Mouse (Mus musculus): ENCODE measurements at regions not wholly inside any gene's neighbourhood (a gene's known extent, or its start where the extent isn't known, plus 50 kb on each side); places are given as distances from the start of the nearest gene placed in this dataset.

DNA sequence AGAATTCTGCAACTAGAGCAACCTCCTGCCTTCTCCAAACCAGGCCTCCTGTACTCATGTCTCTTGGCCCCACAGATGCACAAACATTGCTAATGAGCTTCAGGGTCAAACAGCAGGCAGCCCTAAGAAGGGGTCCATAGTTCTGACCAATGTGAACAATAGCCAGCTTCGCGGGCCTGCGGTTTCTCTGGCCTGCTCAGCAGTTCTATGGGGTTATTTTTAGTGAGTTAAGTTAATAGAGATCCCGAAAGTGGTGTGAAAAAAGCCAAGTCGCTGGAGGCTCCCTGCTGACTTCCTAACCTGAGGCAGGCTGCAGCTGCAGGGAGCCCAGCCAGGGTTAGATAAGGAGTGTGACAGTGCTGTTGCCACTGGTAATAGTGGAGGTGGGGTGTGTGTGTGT is 106.6 kb downstream of the Pdcd6ip start:
- DNase-seq (ENCODE audit: low read depth) = no peak

DNA sequence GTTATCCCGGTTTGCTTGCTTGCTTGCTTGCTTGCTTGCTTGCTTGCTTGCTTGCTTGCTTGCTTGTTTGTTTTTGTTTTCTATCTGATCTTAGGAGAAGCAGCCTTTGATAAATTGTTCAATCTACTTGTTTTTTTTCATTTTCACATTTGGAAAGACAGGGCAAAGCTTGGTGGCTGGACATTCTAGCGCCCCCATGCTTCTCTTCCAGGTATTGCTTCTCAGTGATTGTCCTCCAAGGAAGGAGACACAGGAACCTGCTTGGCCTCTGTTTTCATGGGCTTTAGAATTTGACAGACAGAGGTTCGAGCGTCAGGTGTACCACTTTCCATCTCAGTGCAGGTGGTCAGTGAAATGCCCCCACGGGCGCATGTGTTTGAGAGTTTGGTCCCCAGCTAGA is 120.8 kb downstream of the Pdcd6ip start:
- peak; percentile 5 for DNase-seq (ENCODE audit: low read depth)

DNA sequence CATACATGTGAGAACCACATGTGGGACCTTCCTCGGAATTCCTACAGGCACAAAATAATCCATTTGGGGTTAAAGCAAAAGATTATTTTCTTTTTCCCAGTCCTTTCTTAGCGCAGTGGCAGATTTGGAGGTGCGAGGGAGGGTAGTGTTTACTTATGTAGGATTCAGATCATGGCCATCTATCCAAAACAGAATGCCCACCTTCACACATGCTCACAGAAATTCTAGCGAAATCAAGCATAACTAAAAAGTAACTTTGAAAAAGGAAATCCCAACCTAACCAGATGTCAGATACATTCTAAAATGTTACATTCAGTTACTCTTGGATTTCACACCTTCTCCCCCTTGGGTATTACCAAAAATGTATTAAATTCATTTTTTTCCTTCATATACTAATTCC is 121.6 kb downstream of the Pdcd6ip start:
- no peak for DNase-seq (ENCODE audit: low read depth)

DNA sequence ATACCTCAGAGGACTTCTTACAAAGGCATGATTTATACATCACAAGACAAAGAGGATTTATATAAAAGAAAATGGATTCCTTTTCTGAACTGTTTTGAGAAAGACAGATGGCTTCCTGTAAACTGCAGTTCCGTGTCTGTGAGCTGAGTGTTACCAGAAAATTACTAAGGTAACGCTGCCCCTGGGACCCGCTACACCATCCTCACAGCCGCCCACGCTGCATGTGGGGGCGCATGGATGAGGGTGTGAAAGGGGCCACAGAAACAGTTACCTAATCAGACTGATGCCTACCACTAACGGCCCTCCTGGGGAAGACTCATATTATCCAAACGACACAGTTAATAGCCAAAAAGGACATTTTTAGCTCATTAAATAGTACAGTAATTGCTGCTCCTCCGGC is 129.8 kb downstream of the Pdcd6ip start:
- no peak for DNase-seq (ENCODE audit: low read depth)

DNA sequence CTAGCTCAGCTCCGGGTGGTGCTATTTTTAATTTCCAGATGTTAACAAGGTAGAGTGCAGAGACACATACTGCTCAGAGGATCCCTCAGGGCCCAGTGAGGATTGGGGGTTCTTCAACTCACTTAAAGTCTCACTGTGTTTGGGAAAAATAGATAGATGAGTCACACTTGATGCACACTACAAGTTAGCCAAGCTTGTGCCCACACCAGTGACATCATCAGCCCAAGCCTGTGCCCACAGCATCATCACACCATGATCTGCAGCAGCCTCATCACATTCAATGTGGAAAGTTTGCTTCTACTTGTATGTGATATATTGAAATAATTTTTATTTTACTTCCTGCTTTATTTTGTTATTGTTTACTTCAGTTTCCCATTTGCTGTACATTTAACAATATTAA is 139.2 kb downstream of the Pdcd6ip start:
- DNase-seq (ENCODE audit: low read depth) = no peak

DNA sequence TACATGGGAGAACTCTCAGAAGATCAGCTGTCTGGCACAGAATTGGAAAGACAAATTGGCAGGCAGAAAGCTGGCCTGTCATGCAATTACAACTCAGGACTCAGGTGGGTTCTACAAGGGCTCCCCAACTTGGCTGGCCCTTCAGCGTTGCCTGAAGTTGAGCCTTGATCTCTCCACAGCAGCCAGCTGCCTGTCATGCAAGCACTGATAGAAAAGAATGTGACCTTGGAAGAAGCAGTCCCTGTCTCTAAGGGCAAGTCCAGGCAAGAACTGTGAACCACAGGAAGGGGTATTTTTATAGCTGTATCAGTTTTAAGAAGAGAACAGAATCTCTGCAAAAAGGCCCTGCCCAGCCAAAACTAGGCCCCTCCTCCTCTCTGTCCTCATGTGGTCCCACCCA is 140.4 kb downstream of the Pdcd6ip start:
- DNase-seq (ENCODE audit: low read depth) = no peak

DNA sequence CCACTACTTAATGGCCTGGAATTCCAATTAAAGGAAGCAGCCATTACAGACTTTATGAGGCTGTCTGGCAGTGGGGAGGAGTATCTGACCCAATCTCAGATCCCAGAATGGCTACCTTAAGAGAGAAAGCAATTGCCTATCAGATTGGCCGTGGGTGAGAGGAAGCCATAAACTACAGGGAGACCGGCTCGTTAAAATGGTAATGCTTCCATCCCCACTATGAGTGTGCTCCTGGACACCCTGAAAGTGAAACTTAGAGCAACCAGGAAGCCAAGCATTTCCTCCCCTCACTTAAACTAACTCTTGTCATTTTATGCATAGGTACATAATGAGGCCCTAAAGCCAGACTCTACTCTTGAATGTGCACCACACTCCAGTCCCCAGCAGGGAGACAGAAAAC is 141.4 kb downstream of the Pdcd6ip start:
- DNase-seq (ENCODE audit: low read depth) = no peak

DNA sequence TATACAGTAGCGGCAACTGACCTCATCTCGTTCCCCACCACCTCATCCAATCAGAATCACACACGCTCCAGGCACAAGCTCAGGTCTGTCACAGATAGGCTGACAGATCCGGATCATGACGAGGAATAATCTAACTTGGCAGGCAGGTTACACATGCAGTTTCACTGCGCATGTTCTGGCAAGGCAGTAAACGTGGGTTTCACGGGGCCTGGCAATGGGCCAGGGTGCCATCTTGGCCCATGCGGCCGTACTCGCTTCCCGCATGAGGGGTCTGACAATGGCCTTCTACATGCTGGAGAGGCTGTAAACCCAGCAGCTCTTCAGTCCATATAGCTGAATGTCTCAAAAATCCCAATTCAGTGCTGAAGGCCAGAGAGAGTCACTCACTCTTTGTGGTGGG is 154.1 kb downstream of the Pdcd6ip start:
- DNase-seq (ENCODE audit: low read depth) = no peak

DNA sequence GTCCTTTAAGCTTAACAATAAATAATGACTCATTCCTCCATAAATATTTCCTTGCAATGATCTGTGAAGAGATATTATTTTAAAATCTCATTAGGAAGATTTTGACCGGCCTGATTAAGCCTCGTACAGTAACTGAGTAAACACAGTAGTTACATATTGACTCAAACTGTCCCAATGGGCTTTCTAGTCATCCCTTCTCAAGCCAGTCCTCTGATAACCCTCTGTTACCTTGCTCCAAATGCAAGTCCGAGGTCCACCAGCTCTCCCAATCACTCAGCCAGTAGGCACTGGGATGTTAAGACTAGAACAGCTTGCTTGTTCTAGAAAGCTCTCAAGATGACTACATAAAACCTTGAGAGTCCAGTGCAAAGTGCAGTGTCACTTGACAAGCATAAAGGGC is 160.6 kb downstream of the Pdcd6ip start:
- DNase-seq (ENCODE audit: low read depth) = no peak

DNA sequence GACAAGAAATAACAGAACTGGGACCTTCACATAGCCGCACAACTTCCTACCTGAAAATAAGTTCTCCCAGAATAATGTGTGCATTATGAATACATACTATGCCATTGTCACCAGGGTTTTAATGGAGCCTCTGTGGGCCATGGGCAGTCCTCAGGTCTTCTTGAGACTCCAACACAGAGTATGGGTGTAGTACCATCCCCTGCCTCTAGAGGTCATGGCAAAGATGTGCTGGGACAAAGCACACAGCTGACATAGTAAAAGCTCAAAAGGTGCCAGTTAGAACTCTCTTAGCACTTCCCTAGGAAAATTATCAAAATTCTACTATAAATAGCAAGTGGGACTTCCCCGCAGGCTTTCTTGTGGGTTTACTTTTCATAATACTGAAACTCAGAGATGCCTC is 179.5 kb downstream of the Pdcd6ip start:
- peak; percentile 61 for DNase-seq (ENCODE audit: low read depth)

DNA sequence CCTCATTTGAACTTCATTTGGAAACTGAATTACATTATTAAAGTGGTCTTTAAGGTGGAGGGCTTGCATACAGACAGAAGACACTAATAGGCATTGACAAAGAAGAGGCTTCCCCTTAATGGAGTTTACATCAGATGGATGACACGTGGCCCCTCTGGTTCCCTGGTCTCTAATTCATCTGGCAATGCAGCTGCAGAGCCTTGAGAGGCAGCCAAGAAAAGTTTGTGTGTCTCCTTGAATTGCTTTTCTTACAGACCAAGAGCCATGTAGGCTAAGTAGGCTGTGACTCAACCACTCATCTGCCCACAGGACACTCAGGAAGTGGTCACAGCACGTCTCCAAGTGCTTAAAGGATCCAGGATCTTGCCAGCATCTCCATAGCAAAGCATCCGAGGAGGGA is 183.8 kb downstream of the Pdcd6ip start:
- DNase-seq (ENCODE audit: low read depth) = no peak

DNA sequence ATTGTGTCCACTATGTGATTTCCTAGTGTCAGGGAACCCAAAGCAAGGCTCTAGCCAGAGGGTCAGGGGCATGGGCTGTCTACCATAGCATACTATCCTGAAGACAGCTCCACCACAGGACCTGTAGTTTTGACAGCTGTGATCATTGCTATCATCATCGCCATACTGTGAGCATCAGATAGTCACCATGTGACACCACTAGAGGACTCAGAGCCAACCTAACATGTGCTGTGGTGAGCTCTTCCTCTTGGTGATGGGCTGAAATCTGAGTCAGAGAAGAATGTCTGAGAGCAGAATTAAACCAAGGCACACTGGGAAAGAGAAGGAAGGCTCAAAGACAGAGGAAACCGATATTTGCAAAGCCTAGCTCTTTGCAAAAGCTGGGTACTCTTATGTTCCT is 184.9 kb downstream of the Pdcd6ip start:
- no peak for DNase-seq (ENCODE audit: low read depth)

DNA sequence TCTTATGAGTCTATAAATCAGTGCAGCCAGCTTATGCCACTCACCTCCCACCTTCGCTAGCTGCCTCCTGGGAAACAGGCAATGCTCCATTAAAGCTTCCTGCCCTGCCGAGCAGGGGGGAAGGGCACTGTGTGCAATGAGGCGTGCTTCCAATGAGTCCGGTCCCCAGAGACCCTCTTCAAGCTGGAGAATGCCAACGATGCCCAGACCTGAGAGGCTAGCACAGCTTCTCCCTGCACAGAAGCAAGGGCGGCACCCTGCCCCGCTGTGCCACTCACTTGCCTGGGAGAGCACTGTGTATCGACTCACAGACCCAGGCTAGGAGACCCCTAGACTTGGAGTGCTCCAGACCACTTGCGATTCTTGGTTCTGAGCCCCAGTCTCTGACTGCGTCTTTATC is 188.3 kb downstream of the Pdcd6ip start:
- DNase-seq (ENCODE audit: low read depth) = no peak

DNA sequence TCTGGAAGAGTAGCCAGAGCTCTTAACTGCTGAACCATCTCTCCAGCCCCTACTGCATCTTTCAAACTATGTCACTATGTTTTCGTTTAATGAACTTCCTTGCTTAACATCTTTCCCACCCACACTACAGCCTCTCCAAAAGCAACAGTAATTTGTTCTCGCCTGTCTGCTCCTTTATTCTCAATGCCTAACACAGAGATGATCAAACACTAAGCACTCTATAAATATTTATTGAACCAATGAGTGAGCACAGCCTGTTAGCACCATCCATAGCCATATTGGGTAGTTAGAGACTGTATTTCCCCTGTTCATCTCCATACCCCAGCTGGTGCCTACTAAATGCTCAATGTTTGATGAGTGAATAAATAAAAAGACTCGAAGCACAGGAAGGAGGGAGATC is 189.6 kb downstream of the Pdcd6ip start:
- DNase-seq (ENCODE audit: low read depth) = no peak

DNA sequence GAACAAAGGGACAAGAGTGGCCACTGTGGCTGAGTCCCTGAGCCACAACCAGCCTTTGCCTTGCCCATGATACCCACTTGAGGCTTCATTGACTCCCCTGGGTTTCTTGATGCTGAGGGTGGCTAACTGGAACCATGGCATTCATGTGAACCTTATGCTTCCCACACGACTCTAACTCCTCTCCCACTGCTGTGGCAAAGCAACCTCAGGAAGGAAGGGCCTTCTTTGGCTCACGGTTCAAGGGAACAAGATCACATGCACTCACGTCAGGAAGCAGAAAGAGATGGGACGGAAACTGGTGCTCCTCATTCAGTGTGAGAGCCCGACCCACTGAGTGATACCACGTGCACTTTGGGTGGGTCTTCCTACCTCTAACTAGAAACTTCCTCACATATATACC is 190.3 kb downstream of the Pdcd6ip start:
- no peak for DNase-seq (ENCODE audit: low read depth)

DNA sequence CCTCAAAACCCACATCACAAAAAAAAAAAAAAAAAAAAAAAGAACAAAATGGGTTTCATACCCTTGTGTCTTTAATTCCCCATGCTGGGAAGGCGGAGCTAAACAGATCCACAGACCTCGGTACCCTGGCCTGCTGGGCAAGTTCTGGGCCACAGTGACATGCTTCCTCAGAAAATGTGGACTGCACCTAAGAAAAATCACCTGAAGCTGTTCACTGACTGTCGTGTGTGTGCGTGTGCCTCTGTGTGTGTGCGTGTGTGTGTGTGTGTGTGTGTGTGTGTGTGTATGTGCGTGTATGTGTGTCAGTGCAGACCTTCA is 192.4 kb downstream of the Pdcd6ip start:
- DNase-seq (ENCODE audit: low read depth) = no peak

DNA sequence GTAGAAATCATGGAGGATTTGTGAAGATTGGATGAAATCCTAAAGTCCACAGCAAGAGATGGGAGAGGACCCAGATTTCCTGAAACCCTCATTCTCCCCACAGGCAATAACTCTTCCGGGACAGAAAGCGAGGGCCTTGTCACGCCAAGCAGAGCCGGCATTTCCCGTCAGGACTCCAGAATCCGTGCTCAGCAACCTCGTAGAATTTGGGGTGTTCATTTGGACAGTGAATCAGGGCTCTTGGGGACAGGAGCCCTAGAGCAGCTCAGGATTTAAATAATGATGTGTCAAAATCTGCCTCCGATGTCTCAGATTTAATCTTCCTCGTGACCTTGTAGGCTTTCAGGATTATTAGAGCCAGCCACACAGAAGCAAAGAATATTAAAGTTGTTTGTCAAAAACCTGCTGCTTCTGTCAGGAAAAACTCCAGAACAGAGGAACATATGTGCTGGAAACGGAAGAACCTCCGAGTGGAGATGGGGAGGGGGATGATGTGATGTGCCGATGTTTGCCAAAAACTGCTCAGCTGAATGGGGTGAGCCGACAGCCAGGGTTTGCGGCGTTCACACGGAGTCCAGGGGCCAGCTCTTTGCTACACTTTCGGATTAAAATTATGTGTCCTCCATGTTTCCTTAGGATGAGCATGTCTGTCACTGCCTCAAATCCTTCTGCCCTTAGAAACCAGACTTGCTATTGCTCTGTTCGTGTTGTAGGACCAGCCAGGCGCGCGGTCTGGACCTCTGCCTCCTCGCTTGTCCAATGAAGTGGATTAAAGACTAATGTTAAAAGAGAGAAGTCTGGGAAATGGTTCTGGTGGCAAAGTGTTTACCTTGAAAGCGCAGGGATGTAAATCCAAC is 193.0 kb downstream of the Pdcd6ip start:
- no peak for DNase-seq (ENCODE audit: low read depth)

DNA sequence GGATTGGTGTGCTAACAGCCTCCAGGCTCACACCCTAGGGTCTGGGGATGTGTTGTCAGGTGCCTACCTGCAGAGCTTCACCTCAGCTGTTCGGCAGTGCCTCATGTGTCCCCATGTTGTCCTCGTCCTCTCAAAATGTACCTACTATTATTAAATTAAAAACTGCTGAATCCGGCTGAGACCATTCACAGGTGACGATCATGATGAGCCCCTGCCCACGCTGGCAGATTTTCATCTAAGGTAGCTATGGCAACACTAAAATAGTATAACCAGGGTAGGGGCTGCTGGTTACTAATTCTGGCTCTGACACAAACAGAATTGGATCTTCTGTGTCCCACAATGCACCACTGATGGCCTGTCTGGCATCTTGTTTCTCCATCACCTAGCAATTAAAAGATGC is 196.8 kb downstream of the Pdcd6ip start:
- no peak for DNase-seq (ENCODE audit: low read depth)

DNA sequence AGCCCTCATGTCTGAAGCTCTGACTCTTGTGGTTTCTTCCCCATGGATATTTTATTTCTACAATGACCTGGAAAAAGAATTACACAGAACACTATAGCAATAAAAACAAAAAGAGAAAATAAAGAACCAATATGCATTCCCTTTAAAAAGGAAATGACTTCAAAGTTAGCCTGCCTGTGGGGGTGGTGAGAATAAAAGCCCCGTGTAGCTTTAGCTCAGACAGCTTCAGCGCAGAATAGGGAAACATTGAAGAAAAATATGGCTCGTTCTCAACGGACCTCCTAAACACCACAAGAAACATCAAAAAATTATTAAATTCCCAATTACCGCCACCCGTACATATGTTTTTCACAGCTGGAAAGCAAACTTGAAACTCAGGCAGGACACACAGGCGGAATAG is 198.7 kb downstream of the Pdcd6ip start:
- no peak for DNase-seq (ENCODE audit: low read depth)

DNA sequence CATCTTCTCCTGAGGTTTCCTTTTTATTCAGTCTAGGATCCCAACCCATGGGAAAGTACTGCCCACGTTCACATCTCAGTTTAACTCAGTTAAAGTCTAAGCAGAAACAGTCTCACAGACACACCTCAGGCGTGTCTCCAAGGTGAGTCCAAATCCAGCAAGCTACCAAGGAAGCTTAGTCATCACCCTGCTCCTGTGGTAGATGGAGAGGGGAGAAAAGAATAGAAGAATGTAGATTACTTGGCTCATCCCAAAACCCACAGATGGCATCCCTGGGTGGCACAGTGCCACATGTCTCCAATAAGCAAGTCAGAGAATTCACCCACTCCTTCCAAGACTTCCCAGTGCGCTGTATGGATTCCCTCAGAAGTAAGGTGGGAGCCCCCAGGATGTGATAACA is 199.2 kb downstream of the Pdcd6ip start:
- DNase-seq (ENCODE audit: low read depth) = no peak

DNA sequence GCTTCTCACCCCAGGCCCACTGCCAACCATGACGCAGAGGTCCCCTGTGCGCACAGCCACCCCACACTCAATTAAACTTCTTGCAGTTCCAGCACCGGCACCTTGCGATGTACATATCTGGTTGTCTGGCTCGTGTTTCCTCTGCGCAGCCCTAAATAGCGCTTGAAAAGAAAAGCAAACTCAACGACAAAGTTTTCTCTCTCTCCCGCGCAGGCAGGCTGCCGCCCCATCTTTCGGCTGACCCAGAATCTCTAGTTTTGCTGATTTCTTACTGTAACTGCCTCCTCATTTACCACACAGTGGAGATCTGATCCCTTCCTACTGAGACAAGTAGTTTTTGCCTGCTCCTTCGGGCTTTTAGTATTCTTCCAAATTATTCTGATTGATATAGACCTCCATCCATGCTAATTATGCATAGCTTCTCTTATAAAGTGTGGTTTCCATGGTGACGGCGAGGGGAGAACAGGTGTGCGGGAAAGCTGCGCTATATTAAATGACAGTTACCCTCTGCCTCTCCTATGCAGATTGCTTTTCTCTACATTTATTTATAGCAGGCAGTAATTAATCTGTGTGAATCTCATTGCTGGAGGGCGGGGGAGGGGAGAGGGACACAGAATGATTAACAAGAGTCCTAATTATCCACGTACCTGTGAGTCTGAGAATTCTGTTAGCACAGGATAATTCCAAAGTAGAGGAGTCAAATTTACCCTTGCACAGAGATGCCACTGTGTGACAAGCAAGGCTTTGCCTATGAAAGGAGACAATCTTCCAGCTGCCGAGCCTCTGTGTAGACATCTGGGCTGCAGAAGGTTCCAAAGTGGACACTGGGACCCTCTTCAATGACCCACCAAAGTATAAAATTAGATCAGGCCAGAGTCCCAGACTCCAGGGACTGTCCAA is 200.2 kb downstream of the Pdcd6ip start:
- no peak for DNase-seq (ENCODE audit: low read depth)

DNA sequence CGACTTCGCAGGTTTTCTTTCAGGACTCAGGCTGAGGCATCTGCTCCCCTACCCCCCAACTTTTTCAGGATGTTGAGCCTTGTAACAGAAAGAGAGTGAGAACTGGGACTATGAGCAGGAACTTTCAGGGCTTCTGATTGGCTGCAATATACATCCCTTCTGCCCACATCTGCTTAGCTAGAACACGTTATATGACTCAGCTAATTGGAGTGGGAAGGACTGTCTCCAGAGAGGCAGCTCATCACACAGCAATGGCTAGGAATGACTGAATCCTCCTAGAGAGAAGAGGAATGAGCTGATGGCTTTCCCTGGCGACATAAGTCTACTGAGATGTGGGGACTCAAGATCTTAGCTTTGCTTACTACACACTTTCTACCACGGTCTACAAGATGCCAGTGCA is 208.8 kb downstream of the Pdcd6ip start:
- no peak for DNase-seq (ENCODE audit: low read depth)

DNA sequence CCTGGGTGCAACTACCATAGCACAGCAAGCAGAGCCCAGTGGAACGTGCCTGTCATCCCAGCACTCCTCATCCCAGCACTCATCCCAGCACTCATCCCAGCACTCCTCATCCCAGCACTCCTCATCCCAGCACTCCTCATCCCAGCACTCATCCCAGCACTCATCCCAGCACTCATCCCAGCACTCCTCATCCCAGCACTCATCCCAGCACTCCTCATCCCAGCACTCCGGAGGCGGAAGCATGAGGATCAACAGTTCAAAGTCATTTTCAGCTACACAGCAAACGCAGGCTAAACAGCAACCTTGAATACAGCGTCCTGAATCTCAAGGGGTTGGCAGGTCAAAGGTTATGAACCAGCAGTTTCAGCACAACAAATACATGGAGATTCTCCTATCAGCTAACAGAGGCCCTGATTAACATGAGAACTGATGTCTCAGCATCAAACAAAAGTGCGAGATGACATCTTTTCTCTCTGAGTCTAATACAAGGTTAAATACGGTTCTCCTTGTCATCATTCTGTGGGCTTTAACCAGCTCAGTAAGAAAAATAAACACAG is 211.8 kb downstream of the Pdcd6ip start:
- DNase-seq (ENCODE audit: low read depth) = no peak
